Mouse (Mus musculus) testis, postnatal 14 days (tissue): ENCODE data around the gene Tshz2.

Source experiments
- DNase-seq: peaks from one replicate; pipeline ENCODE4 v3.0.0; 2021; ENCODE audit warnings: low spot score

Tshz2 gene

GRCm38 (mm10) chr2:169870503-169870902 lies 237.7 kb downstream of the Tshz2 start:
- DNase-seq = no peak

- DNase-seq = no peak
Measured at GRCm38 (mm10) chr2:169871436-169872060, 238.7 kb downstream of the Tshz2 start.

GRCm38 (mm10) chr2:169873442-169873841 lies 240.6 kb downstream of the Tshz2 start:
- no peak for DNase-seq

- no peak for DNase-seq
Measured at GRCm38 (mm10) chr2:169887921-169888320, 255.1 kb downstream of the Tshz2 start.

DNA sequence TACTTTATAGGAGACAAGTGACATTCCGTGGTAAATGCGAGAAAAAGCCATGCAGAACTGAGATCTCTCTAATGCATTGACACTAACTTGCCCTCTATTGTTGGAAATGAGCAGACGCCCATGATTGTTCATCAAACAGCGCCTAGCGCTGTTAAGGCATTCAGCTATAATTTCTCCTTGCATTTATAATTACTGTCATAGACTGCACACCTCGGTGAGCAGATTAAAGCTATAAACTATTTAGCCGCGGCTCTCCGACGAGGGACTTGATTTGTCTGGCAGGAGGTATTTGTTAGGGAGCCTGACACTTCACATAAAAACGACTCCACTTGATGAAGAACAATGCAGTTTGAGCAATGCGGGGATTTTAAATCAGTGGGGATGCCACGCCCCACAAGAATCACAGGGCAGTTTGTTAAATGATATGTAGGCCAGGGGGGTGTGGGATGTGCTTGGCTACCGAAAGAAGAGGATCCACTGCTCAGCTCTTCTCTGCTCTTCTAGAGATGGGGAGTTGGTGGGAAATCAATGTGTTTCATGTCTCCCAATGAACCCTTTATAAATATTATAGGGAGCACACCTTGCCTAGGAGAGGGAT lies 259.7 kb downstream of the Tshz2 start:
- no peak for DNase-seq

- DNase-seq = no peak
Measured at GRCm38 (mm10) chr2:169902896-169903295, 270.1 kb downstream of the Tshz2 start.

DNA sequence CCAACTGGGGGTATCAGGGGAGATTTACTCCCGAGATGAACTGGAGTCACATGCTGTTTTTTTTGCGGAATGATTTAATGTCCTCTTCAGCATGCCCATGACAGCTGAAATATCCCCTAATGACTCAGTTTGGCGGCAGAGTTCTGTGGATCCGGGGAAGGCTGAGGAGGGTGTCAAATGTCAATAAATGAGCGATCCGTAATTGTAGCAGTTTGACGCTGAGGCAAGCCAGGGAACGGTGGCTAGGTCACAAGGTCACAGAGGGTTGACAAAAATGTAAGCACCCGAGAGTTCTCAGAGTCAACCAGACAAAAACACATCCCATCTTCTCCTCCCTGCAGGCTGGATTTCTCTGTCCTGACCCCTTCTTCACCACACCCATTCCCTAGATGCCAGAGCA lies 273.6 kb downstream of the Tshz2 start:
- no peak for DNase-seq

DNA sequence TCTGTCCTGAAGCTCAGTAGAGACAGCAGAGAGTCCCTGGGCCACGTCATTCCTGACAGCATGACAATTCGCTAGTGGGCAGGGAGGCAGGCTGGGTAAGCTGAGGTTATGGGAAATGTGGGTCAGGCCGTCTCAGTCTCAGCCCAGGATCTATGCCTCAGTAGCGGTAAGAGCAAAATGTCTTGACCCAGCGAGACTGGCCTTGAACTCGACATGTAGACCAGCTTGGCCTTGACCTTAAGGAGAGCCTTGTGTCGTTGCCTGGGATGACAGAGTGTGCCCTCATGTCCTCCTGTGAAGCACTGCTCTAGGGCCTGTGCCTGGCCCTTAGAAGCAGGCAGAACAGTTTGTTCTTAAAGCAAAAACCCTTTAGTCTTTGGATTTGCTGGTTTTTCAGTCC lies 275.2 kb downstream of the Tshz2 start:
- DNase-seq = peak; percentile 36

GRCm38 (mm10) chr2:169910606-169911005 lies 277.8 kb downstream of the Tshz2 start:
- DNase-seq = no peak

DNA sequence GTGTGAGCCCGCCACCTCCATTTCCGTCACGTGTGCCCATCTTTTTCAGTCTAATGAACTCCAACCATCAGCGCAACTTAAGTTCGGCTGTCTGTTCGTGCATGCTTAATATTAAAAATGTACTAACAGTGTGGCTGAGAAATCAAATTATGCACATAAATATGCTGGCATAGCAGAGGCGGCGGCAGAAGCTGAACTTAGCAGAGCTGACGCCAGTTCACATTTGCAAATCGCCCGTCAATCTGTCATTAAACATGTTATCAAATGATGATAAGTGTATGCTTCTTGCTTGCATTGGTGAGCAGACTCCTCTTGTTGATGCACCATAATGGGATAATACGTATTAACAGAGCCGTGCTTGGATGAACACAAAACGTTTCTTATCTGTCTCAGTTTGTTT lies 280.0 kb downstream of the Tshz2 start:
- no peak for DNase-seq

DNA sequence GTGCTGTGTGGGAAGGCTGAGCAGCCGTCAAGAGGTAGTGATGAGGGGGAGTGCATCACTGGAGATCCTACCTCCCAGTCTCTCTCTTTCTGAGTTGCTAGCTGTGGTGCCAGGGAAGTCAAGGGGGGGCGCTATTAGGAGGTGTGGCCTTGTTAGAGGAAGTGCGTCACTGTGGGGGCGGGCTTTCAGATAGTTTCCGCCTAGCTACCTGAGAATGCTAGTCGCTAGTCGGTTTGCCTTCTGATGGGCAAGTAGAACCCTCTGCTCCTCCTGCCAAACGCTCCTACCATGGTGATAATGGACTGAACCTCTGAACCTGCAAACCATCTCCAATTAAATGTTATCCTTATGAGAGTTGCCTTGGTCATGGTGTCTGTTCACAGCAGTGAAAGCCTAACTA lies 282.1 kb downstream of the Tshz2 start:
- DNase-seq = peak; percentile 80

DNA sequence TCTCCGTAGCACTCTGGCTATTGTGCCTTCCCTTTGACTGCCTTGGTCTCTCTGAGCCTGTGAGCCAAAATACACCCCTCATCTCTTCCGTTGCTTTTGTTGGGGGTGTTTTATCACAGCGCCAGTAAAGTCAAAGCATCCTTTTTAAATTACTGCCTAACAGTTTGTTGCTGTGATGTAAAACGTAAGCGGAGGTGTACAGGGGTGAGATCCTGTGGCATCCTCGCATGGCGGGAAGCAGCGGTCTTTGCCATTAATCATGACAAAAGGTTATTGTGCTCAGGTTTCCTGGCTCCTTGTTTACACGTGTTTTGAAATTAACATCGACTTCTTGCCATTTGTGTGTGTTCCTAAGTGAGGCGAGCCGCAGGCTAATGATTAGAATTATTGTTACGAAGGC lies 282.5 kb downstream of the Tshz2 start:
- DNase-seq = no peak

DNA sequence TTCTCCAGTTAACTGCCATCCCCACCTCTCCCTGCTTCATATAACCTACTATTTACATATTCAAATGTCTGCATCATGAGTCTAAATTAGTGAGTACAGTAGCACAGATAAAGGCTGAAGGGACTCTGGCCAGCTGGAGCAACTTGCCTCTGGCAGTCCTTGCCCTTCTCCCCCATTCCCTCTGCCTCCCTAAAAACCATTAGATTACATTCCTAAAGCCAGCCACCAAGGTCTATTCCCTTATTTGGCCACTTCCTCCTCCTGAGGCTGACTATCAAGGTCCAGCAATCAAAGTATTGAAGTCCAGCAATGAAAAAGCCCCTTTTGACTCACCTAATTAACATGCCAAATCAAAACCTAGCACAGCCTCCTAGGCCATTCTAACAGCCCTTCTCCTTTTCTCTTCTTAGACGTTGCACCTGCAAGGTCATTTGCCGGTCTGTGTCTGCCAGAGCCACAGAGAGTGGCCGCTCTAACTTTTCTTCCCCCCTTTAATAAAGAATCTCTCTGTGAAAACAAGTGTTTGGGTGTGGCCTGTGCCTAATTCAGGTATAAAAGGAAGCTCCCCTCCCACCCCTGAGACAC lies 286.4 kb downstream of the Tshz2 start:
- peak; percentile 45 for DNase-seq

DNA sequence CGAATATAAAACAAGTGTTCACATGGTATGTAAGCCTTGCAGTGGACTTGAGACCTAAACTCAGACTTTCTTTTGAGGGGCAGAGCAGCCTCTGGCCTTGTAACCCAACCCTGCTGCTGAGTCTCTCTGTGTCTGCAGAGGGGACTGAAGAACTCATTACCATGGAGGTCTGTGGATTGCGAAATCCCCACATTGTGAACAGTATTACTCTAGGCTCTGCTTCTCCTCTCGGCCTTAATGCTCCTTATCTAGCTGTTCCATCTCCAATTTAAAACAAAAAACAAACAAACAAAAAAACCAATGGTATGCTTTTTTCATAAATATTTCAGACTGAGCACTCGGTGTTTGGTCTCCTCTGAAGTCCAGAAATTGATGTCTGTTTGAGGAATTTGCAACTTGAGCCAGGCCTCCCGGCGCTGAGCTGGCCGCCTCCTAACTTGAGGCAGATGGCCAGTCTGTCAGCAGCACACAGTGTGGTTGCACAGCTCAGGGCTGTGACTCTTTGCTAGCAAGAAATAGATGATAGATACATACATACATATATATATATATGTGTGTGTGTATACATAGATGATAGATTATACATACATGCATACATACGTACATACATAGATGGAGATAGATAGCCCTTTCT lies 291.5 kb downstream of the Tshz2 start:
- no peak for DNase-seq

DNA sequence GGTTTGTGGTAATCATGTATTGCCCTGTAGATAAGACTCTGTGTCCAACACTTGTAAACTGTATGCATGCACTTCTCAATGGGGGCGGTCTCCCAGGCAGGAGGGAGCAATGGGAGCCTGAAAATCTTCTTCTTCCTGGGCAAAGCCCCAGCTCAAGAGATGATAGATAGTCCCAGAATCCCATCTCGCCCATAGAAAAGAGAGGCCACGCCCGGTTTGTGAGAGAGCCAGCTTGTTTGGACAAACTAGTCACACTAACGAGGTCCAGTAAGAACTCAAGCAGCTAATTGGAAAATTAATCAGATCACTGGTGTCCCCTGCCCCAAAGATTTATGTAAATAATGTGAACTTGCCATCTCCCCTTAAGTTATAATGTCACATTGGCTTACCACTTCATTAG lies 292.7 kb downstream of the Tshz2 start:
- peak; percentile 38 for DNase-seq

GRCm38 (mm10) chr2:169926016-169926415 lies 293.2 kb downstream of the Tshz2 start:
- DNase-seq = no peak

DNA sequence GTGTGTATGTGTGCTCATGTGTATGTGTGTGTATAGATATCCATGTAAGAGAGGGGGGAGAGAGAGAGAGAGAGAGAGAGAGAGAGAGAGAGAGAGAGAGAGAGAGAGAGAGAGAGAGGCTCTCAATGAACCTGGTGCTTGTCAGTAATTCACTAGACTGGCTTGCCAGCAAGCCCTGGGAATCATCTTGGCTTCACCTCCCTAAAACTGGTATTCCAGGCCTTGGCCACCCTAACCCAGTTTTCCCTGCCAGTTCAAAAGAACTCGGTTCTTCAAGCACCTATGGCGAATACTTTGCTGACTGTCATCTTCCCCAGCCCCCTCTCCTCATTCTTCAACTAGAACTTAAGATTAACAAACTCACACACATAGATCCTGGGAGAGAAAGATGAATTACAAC lies 294.6 kb downstream of the Tshz2 start:
- no peak for DNase-seq

DNA sequence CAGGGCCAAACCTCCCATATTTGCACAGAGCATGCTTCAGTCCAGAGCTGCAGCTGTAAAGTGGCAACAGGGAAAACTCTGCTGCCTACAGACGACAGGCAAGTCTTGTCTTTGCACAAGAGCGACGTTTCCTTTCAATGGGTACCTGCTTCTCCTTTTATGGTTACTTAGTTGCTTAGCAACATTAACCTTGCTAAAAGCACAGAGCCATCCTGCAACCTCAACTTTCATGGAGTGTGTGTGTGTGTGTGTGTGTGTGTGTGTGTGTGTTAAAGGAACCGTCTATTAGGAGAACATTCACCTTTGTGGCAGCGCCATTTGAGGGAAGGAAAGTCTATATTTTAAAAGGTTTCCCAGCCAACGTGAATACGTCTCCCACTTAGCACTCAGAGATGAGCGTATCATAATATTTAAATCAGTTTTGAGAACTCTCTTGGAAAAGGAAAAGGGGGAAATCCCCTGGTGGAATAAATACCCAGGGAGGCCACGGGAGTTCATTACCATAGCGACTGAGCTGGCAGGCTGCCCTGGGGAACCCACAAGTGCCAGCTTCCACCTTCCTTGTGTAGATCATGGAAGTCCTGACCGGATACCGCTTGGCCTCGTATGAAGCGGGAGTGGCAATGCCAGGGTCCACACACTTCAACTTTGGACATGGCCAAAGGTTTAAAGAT lies 295.8 kb downstream of the Tshz2 start:
- no peak for DNase-seq

DNA sequence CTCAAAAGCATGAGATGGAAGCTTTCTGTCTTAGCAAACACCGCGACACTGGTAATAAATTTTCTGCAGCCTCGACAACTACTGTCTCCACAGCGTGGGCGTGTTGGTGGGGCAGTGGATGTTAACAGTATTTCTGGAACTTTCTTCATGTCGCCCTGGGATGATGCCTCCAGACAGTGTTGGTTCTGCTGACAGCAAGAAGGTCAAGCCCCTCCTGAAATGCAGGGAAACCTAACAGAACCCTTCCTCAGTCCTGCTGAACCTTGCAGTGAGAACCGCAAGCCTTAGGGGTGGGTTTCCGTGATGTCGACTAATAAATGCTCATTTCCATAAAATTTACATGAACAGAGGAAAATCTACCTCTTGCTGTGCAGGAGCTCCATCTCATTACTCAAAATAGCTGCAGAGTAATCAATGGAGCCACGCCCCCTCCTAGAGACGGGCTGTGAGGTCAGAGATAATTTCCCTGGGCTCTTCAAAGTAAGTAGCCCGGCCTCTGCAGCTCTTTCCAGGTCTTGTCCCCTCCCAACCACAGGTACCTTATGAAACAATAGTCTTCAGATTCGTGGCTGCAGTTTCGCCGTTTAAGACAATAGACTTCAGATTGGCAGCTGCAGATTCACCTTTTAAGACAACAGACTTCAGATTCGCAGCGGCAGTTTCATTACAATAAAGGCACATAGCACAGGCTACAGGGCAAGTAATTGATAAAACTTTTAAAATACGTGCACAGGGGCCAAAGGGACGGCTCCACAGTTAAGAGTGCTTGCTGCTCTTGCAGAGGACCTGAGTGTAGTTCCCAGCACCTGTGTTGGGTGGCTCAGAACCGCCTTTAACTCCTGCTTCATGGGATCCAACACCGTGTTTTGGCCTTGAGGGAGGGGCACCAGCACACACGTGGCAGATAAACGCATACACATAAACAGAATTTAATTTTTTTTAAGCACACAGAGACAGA lies 297.0 kb downstream of the Tshz2 start:
- DNase-seq = peak; percentile 64

DNA sequence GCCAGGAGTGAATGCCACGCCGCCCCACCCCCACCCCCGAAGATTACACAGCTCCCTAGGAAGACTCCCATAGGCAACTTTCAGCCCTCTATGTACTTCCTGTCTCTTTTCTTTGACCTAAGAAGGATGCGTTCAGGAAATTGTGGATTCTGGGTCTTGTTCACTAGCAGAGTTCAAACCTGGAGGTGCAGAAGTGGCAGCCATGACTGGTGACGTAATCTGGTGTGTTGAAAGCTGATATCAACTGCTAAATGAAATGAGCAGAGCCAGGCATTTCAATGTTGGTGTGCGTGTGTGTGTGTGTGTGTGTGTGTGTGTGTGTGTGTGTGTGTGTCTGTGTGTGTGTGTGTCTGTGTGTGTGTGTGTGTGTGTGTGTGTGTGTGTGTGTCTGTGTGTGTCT lies 302.8 kb downstream of the Tshz2 start:
- no peak for DNase-seq

- DNase-seq = no peak
Measured at GRCm38 (mm10) chr2:169940297-169941142, 307.7 kb downstream of the Tshz2 start.
